Mouse (Mus musculus) embryo, embryonic 10 days (tissue): ENCODE results near the gene Usp2.
A peak's percentile ranks its signal among the peaks of the same experiment; 100 is the strongest.

Source experiments
- DNase-seq: peaks from one replicate; pipeline ENCODE4 v3.0.0-alpha.2; 2015; ENCODE audit warnings: low spot score

The Usp2 gene

DNA sequence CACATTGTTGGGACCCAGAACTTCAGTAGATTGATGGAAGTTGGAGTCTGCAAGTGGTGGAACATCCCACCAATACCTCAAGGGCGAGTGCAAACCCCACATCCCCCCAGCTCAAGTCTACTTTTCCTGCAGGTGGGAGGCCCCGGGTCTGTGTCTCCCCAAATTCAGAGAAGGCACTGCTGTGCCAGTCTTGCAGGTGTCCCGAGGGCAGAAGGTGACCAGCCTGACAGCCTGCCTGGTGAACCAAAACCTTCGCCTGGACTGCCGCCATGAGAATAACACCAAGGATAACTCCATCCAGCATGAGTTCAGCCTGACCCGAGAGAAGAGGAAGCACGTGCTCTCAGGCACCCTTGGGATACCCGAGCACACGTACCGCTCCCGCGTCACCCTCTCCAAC lies 20.4 kb upstream of the Usp2 start:
- DNase-seq, result no peak

DNA sequence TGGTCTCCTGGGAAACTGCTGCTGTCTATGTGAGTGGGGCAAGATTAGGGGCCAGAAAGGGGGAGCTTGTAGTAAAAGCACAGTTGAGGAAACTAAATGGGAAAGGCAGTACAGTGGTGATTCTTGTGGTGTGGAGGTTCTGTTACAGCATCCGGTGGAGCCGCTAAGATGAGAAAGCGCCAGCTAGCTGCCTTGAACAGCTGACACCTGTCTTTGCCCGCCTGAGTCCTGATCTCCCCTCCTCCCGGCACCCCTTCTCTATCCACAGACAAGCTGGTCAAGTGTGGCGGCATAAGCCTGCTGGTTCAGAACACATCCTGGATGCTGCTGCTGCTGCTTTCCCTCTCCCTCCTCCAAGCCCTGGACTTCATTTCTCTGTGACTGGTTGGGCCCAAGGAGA lies 19.8 kb upstream of the Usp2 start:
- no peak for DNase-seq

DNA sequence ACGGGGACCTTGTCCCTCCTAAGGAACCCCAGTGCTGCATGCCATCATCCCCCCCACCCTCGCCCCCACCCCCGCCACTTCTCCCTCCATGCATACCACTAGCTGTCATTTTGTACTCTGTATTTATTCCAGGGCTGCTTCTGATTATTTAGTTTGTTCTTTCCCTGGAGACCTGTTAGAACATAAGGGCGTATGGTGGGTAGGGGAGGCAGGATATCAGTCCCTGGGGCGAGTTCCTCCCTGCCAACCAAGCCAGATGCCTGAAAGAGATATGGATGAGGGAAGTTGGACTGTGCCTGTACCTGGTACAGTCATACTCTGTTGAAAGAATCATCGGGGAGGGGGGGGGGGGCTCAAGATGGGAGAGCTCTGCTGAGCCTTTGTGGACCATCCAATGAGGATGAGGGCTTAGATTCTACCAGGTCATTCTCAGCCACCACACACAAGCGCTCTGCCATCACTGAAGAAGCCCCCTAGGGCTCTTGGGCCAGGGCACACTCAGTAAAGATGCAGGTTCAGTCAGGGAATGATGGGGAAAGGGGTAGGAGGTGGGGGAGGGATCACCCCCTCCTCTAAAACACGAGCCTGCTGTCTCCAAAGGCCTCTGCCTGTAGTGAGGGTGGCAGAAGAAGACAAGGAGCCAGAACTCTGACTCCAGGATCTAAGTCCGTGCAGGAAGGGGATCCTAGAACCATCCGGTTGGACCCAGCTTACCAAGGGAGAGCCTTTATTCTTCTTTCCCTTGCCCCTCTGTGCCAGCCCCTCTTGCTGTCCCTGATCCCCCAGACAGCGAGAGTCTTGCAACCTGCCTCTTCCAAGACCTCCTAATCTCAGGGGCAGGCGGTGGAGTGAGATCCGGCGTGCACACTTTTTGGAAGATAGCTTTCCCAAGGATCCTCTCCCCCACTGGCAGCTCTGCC lies 19.0 kb upstream of the Usp2 start:
- no peak for DNase-seq

DNA sequence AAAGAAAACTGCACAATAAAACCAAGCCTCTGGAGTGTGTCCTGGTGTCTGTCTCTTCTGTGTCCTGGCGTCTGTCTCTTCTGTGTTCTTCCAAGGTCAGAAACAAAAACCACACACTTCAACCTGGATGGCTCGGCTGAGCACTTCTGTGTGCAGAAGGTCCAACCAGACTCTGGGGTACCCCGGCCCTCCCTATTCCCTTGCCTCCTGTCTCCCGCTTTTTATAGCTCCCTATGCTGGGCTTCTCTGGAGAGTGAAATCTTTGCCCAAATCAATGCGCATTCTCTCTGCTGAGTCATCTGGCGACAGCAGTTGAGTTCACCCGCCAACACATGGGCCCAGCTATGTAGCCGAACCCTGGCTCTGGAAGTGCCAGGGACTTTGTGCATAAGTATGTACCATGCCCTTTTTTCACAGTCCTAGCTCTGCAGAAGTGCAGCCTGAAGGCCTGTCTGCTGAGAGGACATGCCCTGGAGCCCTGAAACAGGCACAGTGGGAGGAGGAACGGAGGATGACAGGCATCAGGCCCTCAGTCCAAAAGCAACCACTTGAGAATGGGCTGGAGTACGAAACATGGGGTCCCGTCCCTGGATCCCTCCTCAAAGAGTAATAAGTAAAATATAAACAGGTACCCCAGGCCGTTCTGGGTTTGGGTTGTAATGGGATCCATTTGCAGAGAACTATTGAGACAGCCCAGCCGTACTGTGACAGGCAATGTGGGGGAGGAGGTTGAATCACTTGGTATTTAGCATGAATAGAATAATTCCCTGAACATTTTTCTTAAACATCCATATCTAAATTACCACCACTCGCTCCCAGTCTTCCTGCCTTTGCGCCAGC lies 18.1 kb upstream of the Usp2 start:
- no peak for DNase-seq

DNA sequence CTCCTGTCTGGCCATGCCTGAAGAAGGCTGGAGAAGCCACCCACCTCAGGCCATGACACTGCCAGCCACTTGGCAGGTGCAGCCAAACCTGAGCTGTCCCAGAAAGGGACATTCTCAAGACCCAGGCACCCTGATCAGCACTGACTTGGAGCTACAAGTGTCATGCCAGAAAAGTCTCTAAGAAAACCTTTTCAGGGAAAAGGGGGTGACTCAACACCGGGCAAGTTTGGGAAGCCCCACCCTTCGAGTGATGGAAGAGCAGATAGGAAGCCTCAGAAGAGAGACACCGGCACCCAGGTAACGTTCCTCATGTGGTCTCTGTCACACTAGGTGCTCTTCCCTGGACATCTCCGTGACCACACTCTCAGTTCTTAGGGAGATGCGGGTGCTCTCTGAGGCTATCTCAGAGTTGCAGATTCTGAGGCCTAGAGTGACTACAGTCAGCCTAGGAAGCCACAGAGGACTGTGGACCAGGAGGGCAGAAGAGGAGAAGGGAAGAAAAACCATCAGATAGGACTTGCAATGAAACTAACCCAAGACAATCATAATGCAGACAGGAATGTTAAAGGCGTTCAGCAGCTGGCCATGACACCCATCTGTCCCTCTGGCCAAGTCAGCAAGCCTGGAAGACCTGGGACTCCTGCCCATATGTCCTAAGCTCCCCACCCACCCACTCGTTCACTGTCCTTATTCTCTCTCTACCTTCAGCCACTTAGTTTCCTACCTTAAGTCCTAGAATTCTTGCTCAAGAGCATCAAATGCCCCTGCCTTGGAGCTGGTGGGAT lies 17.2 kb upstream of the Usp2 start:
- DNase-seq, result no peak

DNA sequence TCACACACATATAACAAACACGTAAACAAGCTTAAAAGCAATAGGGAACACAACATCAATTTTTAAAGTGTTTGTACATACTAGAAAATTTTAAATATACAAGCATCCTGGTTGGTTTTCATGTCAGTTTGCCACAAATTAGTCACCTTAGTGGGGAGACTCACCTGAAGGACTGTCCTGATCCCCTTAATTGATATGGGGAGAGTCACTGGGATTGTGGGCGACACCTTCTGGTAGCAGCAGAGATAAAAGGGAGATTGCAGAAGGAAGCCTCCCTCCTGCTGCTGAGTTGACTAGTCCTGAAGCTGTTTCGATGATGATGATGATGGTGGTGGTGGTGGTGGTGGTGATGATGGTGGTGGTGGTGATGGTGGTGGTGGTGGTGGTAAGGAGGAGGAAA lies 14.0 kb upstream of the Usp2 start:
- DNase-seq, result no peak

DNA sequence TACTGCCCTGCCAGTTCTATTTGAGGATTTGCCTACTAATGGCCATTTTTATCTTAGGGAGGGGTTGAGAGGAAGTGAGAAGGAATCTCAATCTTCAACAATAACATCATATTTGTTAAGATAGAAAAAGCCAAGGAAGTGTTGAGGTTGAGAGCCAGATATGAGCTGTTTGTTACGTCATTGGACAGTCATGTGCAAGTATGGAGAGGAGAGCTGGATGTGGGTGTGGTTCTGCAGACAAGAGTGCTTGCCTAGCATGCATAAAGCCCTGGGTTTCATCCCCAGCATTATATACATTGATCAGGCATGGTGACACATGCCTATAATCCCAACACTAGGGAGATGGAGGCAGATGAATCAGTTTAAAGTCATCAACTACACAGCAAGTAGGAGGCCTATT lies 12.9 kb upstream of the Usp2 start:
- DNase-seq, result no peak

DNA sequence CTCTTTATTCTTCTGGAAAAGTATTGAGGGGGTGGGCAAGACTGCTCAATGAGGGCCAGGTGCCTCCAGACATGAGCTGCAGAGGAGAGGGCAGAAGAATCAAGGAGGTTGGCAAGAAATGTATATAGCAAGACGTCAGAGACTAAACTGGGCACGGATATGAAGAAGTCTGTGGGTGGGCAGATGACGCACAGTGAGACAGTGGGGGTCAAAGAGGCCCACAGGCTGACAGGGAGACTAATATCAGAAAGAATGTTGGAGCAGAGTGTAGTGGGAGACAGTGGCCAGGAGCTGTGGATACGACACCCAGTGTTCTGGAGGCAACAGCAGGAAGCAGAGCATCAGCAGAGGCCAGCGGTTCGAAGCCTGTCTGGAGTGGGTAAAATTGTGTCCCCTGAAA lies 8.2 kb upstream of the Usp2 start:
- no peak for DNase-seq

DNA sequence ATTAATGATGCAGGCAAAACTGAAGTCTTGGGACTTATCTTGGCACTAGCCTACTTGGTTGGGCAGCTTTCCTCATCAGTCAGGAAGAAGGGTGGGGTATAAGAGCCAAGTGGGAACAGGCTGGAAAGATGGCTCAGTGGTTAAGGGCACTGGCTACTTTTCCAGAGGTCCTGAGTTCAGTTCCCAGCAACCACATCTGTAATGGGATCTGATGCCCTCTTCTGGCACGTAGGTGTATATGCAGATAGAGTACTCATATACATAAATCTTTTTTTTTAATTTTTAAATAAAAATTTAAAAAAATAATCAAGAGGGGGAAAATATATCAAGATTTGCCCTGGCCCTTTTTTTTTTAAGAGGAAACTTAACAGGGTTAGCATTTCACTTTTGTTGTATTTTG lies 1.6 kb upstream of the Usp2 start:
- no peak for DNase-seq

DNA sequence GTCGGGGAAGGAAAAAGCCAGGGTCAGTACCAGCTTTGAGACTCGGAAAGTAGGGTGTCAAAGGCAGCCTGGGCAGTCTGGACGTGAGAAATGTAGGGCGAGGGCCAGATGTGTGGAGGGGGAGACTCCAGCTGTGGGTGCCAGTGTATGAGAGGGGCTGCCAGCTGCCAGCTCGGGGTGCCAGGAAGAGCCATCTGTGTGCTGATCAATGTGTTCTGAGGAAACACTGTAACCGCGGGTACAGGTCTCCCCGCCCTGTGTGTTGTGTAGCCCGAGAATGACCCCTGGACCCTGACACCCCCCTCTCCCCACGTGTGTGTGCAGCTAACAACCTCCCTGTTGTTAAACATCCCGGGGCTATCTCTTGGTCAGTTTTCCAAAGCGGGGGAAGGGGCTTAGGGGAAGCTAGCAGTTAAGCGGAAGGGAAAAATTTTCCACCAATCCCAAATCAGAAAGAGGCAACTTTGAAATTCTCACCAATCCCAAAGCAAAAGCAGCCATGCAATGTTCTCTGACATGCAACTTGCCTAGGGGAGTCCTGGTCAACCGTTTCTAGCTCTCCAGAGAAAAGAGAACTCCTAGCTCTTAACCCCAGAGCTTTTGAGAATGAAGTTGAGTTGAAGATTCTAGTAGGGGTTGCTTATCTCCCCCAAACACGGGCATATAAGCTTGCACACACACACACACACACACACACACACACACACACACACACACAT lies 579 bp downstream of the Usp2 start:
- no peak for DNase-seq

DNA sequence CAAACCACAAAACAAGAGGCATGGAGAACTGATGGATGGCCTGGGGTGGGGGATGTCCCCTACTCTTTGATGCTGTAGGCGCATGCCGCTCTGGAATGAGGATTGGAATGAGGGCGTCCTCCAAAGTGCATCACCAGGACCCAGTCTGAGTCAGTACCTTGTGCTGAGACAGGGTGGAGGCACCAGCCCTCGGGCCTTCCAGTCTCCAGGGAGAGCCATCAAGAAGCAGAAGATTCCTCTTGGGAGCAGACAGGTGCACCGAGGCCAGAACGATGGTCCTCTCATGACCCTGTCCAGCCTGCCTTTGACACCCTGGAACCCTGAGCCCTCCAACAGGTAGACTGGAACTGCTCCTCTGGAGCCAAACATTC lies 1.1 kb downstream of the Usp2 start:
- no peak for DNase-seq

DNA sequence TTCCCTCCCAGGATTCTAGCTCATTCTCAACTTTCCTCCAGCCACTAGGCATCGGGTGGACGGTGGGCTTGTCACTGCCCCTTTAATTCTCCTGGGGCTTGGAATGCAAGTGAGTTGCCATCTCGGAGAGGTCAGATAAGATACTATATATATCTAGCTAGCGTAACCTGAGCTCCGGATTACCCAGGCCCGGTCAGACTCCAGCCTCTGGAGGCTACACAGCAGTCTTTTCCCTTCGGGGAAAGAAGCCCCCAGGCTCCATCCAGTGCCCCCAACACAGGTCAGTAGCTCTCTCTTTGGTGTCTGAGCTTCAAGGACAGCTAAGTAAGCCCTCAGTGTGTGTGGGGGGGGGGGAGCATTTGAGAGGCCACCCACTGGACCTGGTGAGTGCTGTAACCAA lies 2.4 kb downstream of the Usp2 start:
- DNase-seq, result peak; percentile 29

DNA sequence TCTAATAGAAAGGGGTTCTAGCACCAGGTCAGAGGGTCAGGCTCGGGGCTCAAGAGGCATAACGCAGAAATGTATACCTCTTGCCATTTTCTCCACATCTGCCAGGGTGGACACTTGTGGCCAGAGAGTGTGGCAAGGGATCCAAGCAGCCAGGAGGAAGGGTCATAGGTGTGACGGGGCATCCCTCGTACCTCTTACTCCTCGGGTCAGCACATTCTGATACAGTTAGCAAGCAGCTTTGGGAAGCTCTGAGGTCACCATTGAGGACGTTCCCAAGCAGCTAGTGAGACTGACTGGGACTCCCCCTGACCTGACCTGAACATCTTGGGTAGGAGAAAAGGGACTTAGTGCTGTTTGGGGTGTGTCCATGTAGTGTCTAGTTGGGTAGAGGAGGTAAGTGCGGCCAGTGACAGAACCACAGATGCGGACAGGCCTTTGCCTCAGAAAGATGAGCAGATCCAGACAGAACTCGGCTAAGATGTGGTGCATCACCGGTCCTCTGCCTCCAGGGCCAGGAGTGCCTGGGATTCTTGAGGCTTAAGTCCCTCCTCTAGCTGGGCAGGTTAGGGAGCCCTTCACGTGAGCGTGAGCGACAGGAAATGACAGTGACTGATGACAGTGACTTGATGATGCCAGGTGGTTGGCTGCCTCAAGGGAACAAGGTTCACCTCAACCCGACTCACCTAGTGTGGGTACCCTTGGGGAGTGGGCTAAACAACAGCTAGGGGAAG lies 3.5 kb downstream of the Usp2 start:
- DNase-seq, result peak; percentile 24

DNA sequence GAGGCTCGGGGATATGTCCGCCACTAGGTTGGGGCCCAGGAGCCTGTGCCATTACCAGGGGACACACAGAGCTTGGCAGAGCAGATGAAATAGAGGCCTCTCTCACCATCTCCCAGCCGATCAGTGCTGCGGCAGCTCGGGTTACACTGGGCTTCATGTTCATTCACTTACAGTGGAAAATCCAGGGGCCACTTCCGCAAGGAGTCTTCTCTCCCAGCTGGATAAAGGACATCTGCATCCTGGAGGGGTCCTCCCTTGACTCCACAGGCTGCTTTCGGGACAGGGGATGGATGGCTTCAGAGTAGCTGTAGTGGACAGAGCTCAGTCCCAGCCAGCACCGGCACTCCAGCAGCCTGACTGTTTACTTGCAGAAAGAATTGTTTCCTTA lies 4.0 kb downstream of the Usp2 start:
- peak; percentile 49 for DNase-seq

DNA sequence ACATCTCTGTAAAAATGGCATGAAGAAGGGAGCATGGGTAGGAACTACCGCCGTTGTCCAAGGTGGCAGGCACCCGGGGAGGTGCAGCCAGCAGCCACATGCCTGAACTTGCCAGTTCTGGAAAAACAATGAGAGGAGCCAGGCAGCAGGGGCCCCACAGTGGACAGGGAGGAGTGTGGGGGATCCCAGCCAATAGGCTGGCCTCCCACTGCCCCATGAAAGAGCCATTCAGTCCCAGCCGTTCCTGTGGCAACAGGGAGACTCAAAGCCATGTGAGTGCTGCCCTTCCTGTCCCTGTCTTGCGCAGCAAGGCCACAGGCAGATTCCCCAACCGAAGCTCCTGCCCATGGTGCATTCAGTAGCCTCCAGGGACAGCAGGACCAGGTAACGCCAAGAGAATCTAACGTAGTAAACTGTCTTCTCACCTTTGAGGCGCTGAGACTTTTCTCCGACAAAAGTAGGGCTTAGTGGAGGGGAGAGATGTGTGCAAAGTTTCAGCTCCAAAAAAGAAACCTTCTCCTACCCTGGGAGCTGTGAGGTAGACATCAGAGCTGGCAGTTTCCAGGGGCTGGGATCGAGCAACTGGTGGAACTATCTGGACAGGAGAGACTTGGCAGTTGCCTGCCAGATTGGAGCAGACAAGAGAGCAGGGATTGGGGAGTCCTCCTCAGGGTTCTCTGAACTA lies 5.2 kb downstream of the Usp2 start:
- peak; percentile 84 for DNase-seq

DNA sequence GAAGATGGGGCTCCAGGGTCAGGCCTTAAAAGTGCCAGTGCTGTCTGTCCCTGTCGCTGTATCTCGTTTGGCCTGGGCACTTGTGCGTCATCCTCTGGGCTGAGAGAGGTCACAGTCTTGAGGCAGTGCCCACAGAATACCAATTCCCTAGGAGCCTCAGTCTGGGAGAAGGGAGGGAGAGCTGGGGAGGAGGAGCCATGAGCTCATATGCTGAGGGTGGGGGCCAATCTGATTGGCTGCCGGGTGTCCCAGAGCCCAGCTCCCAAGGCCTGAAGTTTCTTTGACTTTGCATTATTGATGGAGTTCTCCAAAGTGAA lies 5.7 kb downstream of the Usp2 start:
- peak; percentile 57 for DNase-seq

DNA sequence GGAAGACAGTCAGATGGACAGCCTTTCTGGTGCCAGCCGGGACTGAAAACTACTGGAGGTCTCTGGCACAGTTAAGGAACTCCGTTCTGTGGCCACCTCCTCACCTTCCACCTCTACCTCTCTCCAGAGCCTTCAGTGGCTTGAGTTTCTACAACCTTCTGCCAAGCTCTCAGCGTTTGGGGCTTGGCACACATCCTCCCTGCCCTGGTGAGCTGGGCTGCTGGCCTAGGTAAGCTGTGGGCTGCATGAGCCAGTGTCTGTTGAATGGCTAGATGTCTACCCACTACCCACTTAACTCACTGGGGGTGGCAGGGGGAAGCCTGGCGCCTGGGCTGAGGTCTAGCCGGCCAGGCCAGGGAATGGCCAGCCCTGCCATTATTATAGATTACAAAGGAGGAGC lies 6.3 kb downstream of the Usp2 start:
- no peak for DNase-seq

DNA sequence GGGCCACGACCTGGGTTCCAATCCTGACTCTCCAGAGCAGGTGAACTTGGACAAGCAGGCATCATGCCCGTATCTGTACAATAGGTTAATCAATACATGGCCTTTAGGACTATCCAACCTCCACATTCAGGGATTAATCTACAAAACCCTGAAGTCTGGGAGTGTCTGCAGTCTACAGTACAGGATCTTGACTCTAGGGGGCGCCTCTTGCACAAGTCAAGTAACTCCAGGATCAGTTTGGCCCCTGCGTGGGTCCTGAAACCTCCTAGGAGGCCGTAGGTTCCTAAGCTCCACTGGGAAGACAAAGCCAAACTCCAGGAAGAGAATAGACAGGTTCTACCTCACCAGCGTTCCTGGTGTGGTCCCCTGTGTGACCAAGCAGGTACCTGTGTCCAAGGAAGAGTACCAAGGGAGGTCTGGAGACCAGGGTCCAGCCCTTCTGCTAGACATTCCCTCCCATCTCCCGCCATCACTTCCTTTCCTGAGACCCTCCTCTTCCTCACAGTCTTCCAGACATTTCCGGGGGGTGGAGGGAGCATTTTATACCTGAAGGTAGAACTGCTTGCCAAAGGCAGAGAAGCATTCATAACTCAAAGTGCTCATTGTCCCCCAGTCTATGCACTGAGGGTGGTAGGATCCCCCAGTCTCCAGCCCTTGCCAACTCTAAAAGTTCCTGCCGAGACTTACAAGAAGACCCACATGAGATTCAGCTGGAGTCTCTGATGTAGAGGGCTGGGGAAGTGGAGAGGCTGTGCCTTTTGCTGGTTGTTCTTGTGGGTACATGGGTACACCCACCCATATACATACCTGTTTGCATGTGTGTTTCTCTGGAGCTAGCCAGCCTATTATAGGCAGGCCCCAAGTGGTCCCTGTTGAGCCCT lies 7.8 kb downstream of the Usp2 start:
- peak; percentile 32 for DNase-seq

DNA sequence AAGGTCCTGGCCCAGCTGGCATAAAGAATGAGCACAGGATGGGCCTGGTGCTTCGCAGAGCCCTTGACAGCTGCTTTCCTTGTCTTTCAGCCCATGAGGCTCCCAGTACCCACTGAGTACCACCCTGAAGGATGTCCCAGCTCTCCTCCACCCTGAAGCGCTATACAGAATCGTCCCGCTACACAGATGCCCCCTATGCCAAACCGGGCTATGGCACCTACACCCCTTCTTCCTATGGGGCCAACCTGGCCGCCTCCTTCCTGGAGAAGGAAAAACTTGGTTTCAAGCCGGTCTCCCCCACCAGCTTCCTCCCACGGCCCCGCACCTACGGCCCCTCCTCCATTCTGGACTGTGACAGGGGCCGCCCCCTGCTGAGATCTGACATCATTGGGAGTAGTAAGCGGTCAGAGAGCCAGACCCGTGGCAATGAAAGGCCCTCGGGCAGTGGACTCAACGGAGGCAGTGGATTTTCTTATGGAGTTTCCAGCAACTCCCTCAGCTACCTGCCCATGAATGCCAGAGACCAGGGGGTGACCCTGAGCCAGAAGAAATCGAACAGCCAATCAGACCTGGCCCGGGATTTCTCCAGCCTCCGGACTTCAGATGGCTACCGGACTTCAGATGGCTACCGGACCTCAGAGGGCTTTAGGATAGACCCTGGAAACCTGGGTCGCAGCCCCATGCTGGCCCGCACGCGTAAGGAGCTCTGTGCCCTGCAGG lies 8.6 kb downstream of the Usp2 start:
- no peak for DNase-seq
